Mouse (Mus musculus) heart, postnatal 0 days (tissue): Measurements from ENCODE around the gene Nfasc.

Experiments
- CTCF ChIP-seq: IDR thresholded peaks from 2 replicates; pipeline ENCODE4 v1.5.1; 2016; ENCODE audit warnings: antibody characterized with exemption, control low read depth, low read depth
- EP300 ChIP-seq: IDR thresholded peaks from 2 replicates; pipeline ENCODE4 v1.6.1; 2016; ENCODE audit warnings: antibody characterized with exemption, low read depth

DNA sequence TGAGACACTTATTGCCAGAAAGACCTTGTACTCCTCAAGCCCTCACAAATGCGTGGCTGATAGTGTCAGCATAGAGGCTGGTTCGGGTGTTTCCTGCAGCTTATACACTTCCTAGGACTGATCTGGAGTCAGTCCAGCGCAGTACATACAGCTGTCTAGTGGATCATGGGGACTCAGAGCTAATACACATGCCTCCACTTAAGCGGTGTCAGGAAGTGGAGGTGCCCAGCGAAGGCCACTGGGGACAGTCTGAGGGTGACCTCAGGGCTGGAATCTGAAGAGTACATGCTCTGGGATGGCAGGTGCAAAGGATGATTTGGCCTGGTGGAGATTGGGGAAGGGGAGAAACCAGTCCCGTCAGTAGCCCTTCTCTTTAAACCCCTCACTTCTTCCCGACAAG, 200.9 kb downstream of the Nfasc start:
- TF ChIP-seq EP300 (no peak), CTCF (no peak)
